Mouse (Mus musculus) inflammation-experienced regulatory T-cells, adult 16 weeks (primary cell): Measurements from ENCODE around the gene Lclat1. TPM values are rescaled to one million over a fixed set of nuclear protein-coding genes. Genes with fewer than 3 reads are reported as not detected.

Experiments used
- polyA plus RNA-seq: library from polyadenylated mRNA; unstranded; fragments of 100-300 nt; shearing (Covaris generic); gene quantifications from one replicate; pipeline ENCODE4 v1.2.1, GENCODE M21; 2017

Gene Lclat1
- 79.1 TPM for polyA plus RNA-seq

DNA sequence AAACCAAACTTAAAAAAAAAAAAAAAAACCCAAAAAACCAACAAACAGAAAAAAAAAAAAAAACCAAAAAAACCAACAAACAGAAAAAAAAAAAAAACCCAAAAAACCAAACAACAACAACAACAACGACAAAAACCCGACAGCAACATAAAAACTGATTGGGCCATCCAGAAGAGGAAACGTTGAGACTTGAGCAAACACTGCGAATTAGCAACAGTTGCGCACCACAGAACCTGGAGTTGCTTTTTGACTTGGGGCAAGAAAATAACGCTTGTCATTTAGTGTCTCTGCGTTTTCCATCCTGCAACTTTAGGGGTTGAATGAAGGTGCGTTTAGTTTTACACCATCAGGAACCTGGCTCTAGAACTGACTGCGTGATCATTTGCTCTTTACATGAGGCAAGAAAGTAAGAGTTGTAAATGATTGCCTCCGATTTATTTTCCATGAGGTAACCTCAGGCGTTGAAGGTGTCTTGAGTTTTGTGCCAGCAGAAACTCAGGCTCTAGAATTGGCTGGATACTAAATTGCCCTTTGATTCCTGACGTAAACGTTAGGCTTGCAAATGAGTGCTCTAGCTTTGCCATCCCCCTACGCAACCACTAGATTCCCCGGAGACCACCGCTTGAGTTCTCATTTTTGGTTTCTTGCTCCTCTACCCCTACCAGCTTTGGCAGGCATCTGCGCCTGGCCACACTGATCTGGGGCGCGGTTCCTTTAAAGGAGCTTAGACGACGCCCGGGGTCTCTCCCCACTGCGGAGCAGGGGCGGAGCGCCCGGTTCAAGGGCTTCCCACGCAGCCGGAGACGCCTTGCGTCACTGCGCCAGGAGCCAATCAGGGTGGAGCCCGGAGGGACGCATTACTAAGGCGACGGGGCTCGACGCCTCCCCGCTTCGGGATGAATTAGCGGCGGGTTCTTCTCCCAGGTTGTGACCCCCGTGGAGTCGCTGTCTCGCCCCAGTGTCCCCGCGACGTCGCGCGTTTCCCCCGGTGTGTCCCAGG is at the start of gene Lclat1:
Lclat1 (plus strand) TSS at position 828 of the 1,000 bp plus-strand sequence.

Other genes with a start within 250 kb of the Lclat1 start
- gene Lbh, start 189.7 kb upstream of the Lclat1 start, polyA plus RNA-seq: 39.8 TPM